Mouse (Mus musculus): ENCODE data around the gene Nwd1.

Nwd1 gene

GRCm38 (mm10) chr8:72698349-72698926 is 51.9 kb downstream of the Nwd1 start:
- no peak for DNase-seq (ENCODE audit: inconsistent age in 2 of 2, low spot score in 1 of 2)

- no peak for DNase-seq (ENCODE audit: inconsistent age in 2 of 2, low spot score in 1 of 2)
Observed at GRCm38 (mm10) chr8:72712569-72712968, 66.1 kb downstream of the Nwd1 start.

- no peak for DNase-seq (ENCODE audit: inconsistent age in 2 of 2, low spot score in 1 of 2)
Observed at GRCm38 (mm10) chr8:72716594-72716993, 70.1 kb downstream of the Nwd1 start.

- peak; percentile 78 to 90 for DNase-seq (ENCODE audit: inconsistent age in 2 of 2, low spot score in 1 of 2)
Observed at GRCm38 (mm10) chr8:72720541-72720940, 74.0 kb downstream of the Nwd1 start.

DNA sequence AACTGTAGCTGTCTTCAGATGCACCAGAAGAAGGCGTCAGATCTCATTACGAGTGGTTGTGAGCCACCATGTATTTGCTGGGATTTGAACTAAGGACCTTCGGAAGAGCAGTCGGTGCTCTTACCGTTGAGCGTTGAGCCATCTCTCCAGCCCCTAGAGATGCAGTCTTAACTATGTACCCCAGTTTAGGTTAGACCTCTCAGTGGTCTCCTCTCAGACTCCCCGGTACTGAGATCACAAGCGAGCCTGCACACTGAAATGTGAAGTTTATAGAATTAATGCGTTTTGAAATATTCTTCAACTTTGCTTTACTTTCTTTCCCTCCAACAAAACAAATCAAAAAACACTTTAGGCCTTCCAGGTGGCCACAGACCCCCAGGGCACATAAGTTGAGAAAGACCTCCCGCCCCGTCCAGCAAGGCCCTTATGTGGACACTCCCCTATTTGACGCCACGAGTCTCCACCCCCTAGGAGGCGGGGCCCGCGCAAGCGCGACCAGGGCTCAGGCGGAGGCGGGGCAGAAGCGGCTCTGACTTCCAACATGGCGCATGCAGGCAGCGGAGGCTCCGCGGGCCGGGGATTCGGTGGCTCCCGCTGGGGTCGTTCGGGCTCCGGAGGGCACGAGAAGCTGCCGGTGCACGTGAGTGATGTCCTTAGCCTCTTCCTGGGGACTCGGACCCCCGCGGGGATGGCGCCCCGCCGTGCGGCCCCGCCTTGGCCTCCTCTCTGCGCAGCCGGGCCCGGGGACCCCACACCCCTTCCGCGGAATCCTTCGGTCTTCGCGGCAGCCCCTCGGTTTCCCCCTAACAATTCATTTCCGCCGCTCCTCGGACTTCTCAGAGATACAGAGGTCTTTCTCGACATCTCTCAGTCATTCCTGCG is 76.5 kb downstream of the Nwd1 start, which contains the start of gene Sin3b:
Gene Sin3b (plus strand): TSS at position 517 of the 882 bp plus-strand sequence.
- DNase-seq (ENCODE audit: inconsistent age in 2 of 2, low spot score in 1 of 2) = peak; percentile 96 to 99

- DNase-seq (ENCODE audit: inconsistent age in 2 of 2, low spot score in 1 of 2) = peak in 1 of 2 experiments; percentile 35
Observed at GRCm38 (mm10) chr8:72723651-72724001, 77.1 kb downstream of the Nwd1 start.

DNA sequence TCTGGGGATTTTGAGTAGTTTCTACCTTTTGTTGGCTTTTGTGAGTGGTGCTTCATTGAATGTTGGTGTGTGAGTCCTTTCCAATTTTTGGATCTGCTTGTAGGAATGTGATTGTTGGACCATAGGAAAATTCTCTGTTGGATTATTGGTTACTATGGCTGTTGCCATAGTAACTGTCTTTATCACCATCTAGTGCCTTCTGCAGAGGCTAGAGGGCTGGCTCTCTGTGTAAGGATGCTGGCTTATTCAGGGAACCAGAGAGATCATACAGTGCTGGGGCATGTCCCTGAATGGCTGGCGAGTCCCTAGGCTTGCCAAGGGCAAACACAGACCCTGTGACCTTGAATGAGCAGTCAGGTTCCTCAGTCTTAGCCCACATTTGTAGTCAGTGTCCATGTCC is 82.1 kb downstream of the Nwd1 start:
- peak in 1 of 2 experiments; percentile 63 for DNase-seq (ENCODE audit: inconsistent age in 2 of 2, low spot score in 1 of 2)

DNA sequence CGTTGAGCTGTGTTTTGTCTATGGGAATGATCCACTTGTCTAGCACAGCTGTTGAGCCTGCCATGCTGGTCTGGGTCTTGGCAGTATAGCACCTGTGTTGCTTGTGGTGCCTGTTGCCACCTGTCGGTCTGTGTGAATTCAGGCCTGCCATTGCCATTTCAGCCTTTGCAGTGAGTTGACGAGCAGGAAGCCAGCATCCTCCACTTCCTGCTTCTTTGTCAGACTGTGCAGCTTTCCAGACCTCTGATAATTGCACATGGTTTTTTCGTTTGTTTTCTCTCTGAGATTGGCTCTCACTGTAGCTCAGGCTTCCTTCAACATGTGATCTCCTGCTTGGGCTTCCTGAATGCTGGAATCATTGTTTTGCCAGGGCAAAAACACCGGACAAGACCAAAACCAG is 88.5 kb downstream of the Nwd1 start:
- DNase-seq (ENCODE audit: inconsistent age in 2 of 2, low spot score in 1 of 2) = peak in 1 of 2 experiments; percentile 41

- DNase-seq (ENCODE audit: inconsistent age in 2 of 2, low spot score in 1 of 2) = no peak
Observed at GRCm38 (mm10) chr8:72736868-72737267, 90.4 kb downstream of the Nwd1 start.

GRCm38 (mm10) chr8:72746061-72746460 is 99.5 kb downstream of the Nwd1 start:
- peak; percentile 34 to 78 for DNase-seq (ENCODE audit: inconsistent age in 2 of 2, low spot score in 1 of 2)

DNA sequence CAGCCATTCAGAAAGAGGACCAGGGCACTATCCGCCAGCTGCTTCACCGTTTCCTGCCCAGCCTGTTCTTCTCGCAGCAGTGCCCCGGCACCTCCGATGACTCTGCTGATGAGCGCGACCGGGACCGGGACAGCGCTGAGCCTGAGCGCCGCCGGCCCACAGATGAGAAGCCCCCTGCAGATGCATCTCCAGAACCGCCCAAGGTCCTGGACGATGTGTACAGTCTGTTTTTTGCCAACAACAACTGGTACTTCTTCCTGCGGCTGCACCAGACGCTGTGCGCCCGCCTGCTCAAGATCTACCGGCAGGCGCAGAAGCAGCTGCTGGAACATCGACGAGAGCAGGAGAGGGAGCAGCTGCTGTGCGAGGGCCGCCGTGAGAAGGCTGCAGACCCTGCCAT is 103.3 kb downstream of the Nwd1 start:
- no peak for DNase-seq (ENCODE audit: inconsistent age in 2 of 2, low spot score in 1 of 2)

DNA sequence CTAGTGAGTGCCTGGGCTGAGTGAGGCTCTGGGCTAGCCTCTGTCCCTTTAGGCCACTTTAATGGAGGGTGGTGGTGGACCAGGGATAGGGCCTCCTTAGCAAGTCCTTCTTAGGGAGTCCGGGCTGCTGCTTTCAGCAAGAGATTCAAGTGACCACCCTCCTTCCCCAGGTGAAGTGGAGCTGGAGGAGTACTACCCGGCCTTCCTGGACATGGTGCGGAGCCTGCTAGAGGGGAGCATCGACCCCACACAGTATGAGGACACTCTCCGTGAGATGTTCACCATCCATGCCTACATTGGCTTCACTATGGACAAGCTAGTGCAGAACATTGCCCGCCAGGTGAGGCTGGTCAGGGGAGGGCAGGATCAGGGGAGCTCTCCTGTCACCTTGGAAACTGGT is 103.8 kb downstream of the Nwd1 start:
- no peak for DNase-seq (ENCODE audit: inconsistent age in 2 of 2, low spot score in 1 of 2)

- peak in 1 of 2 experiments; percentile 3 for DNase-seq (ENCODE audit: inconsistent age in 2 of 2, low spot score in 1 of 2)
Observed at GRCm38 (mm10) chr8:72751126-72751525, 104.6 kb downstream of the Nwd1 start.

GRCm38 (mm10) chr8:72752289-72752688 is 105.8 kb downstream of the Nwd1 start:
- peak in 1 of 2 experiments; percentile 3 for DNase-seq (ENCODE audit: inconsistent age in 2 of 2, low spot score in 1 of 2)

DNA sequence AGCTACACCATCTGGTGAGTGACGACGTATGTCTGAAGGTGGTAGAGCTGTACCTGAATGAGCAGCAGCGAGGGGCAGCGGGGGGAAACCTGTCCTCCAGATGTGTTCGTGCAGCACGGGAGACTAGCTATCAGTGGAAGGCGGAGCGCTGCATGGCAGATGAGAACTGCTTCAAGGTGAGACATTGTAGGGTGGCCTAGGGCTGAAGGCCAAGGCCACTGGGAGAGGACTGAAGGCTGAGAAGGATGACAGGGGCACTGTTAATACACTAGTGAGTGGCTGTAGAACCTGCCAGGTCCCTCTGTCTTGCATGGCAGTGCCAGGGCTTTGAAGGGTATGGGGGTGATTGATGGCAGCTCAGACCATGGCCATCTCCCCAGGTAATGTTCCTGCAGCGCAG is 106.7 kb downstream of the Nwd1 start:
- peak; percentile 5 to 61 for DNase-seq (ENCODE audit: inconsistent age in 2 of 2, low spot score in 1 of 2)

DNA sequence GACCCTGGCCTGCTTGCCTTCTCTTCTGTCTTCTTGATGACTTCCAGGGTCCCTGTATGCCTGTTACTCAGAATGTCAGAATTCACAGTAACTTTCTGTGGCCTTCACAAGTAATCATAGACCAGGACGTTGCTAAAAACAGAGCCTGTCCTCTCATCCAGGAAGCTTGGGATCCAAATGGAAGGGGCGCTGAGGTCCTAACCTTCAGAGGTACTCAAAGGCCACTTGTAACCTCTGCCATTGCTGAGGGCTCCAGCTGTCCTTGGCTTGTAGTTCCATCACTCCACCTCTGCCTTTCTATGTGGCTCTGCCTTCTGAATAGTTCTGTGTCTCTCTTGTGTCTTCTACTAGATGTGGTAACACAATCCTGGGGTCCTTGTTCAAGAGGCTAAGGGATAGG is 107.3 kb downstream of the Nwd1 start:
- peak in 1 of 2 experiments; percentile 1 for DNase-seq (ENCODE audit: inconsistent age in 2 of 2, low spot score in 1 of 2)

DNA sequence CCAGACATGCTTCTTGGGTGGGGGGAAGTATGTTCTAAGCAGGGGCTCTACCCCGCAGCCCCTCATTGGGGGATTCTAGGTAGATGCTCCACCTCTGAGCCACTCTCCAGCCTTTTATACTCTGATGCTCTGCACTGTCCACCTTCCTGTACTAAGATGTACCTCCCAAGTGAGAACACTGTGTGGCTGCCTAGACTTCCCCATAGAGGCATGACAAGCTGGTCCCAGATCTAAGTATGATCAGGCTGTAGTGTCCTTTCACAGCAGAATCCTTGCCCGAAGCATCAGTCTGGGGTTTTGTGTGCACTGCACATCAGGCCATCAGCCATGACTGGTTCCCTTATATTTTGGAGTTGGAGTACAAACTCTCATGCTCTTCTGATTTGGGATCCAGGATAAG is 109.5 kb downstream of the Nwd1 start:
- DNase-seq (ENCODE audit: inconsistent age in 2 of 2, low spot score in 1 of 2) = peak in 1 of 2 experiments; percentile 1

- DNase-seq (ENCODE audit: inconsistent age in 2 of 2, low spot score in 1 of 2) = peak in 1 of 2 experiments; percentile 10
Observed at GRCm38 (mm10) chr8:72756771-72757390, 110.4 kb downstream of the Nwd1 start.

- no peak for DNase-seq (ENCODE audit: inconsistent age in 2 of 2, low spot score in 1 of 2)
Observed at GRCm38 (mm10) chr8:72757426-72758195, 111.1 kb downstream of the Nwd1 start.

- no peak for DNase-seq (ENCODE audit: inconsistent age in 2 of 2, low spot score in 1 of 2)
Observed at GRCm38 (mm10) chr8:72758310-72758709, 111.8 kb downstream of the Nwd1 start.

GRCm38 (mm10) chr8:72760216-72760615 is 113.7 kb downstream of the Nwd1 start:
- DNase-seq (ENCODE audit: inconsistent age in 2 of 2, low spot score in 1 of 2) = no peak
